Mouse (Mus musculus) kidney, adult 2 months (tissue): Measurements from ENCODE around the gene Dyx1c1.

ENCODE experiments used
- CTCF ChIP-seq: fragments of 200-500 bp; conservative IDR thresholded peaks from 2 replicates; pipeline ENCODE4 v1.5.1; 2011; ENCODE audit warnings: low read depth, mild to moderate bottlenecking, control low read depth, low read length, moderate library complexity, mixed read lengths; ENCODE audit not compliant: insufficient read depth, insufficient read length
- POLR2A ChIP-seq: fragments of 200-500 bp; IDR thresholded peaks from one replicate; pipeline ENCODE4 v1.6.1; 2011; ENCODE audit warnings: low read depth, low read length, control low read depth

DNA sequence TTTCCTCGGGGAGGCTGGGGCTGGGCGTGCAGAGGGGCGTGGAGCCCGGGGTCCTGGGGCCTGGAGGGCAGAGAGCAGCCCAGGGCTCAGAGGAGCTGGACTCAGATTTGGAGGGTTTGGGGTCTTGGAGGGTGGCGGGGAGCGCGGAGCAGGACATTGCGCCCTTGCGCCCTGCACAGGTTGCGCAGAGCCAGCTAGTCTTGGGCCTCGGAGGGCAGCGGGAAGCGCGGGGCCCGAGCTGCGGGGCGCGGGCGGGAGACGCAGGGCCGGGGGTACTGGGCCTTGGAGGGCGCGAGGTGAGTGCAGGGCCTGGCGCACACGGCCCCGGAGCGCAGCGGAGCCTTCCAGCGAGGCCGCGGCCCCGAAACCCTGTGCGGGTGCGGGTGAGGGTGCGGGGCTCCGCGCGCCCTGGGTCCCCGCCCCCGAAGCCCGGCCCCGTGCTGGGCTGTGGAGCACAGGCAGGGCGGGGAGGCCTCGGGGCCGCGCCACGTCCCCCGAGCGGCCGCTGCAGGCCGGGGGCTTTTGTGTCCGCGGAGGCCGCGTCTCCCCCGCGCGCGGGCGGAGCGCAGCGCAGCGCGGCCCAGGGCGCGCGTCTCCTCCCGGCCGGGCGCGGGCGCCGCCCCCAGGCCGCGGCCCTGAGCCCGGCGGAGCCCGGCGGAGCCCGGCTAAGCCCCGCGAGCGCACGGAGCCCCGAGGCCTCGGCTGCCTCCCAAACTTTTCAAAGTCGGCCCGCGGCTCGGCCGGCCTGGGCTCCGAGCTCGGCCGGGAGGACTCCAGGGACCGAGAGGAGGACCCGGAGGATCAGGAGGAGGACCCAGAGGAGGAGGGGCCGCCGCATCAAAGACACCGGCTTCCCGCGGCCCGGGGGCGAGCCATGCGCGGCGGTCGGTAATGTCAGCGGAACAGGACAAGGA is 33.3 kb upstream of the Dyx1c1 start, which contains the start of gene Pygo1:
- TF ChIP-seq POLR2A (no peak), CTCF (no peak)
